Mouse (Mus musculus) liver, embryonic 13.5 days (tissue): ENCODE measurements at regions not wholly inside any gene's neighbourhood (a gene's known extent, or its start where the extent isn't known, plus 50 kb on each side); places are given as distances from the start of the nearest gene placed in this dataset.

Experiments used
- ATAC-seq: fragments of 200-750 bp; cut with Nextera tagmentation; 2 replicates; pipeline ENCODE4 v1.8.0; 2017; ENCODE audit warnings: low read depth, mild to moderate bottlenecking, moderate number of reproducible peaks, moderate library complexity
- DNase-seq: peaks from one replicate; pipeline ENCODE4 v3.0.0; 2022
- H3K27ac ChIP-seq: fragments of 300-500 bp; sonication (generic); 2 replicates; pipeline ENCODE4 v1.5.1; 2015; ENCODE audit warnings: moderate library complexity, mild to moderate bottlenecking, inconsistent platforms
- H3K27me3 ChIP-seq: fragments of 300-500 bp; sonication (generic); 2 replicates; pipeline ENCODE4 v1.6.1; 2015; ENCODE audit warnings: mild to moderate bottlenecking, inconsistent platforms
- H3K36me3 ChIP-seq: fragments of 300-500 bp; sonication (generic); 2 replicates; pipeline ENCODE4 v1.6.1; 2015; ENCODE audit warnings: mild to moderate bottlenecking, inconsistent platforms
- H3K4me1 ChIP-seq: fragments of 300-500 bp; sonication (generic); replicated peaks from 2 replicates; pipeline ENCODE4 v1.6.1; 2015; ENCODE audit warnings: inconsistent platforms
- H3K4me2 ChIP-seq: fragments of 300-500 bp; sonication (generic); 2 replicates; pipeline ENCODE4 v1.6.1; 2015; ENCODE audit warnings: inconsistent platforms, mild to moderate bottlenecking, moderate library complexity
- H3K4me3 ChIP-seq: fragments of 300-500 bp; sonication (generic); replicated peaks from 2 replicates; pipeline ENCODE4 v1.5.1; 2015; ENCODE audit warnings: mild to moderate bottlenecking, inconsistent platforms
- H3K9ac ChIP-seq: fragments of 300-500 bp; sonication (generic); 2 replicates; pipeline ENCODE4 v1.6.1; 2015; ENCODE audit warnings: mild to moderate bottlenecking, inconsistent platforms
- H3K9me3 ChIP-seq: fragments of 300-500 bp; sonication (generic); replicated peaks from 2 replicates; pipeline ENCODE4 v1.6.1; 2016; ENCODE audit warnings: inconsistent platforms
- WGBS: fragments of 180-500 bp; shearing (Covaris S2); methylation state at CpG from one replicate; pipeline ENCODE4 v1.1.7; 2015; ENCODE audit not compliant: insufficient replicate concordance; 5-methylcytosine and 5-hydroxymethylcytosine counted together

- no peak overlapping the region for H3K9ac ChIP-seq
- DNase-seq, result no peak
- H3K4me2 ChIP-seq, result no peak overlapping the region
- no peaks in the 10 kb centered on the region for H3K36me3 ChIP-seq
- H3K27me3 ChIP-seq, result peaks cover 36% of the 10 kb centered on the region
- no peaks in the 10 kb centered on the region for H3K9me3 ChIP-seq
- no peak overlapping the region for H3K4me3 ChIP-seq
- no peak for ATAC-seq
- H3K4me1 ChIP-seq, result peaks cover 8% of the 10 kb centered on the region
- H3K27ac ChIP-seq, result no peak overlapping the region
- 73% methylated on average over 7 of the region's 7 CpGs for WGBS
Measured at GRCm38 (mm10) chr16:29802085-29802484, 223.0 kb downstream of the Opa1 start.

GRCm38 (mm10) chr16:29802603-29803002 lies 223.5 kb downstream of the Opa1 start:
- 56% methylated on average over 6 of the region's 6 CpGs for WGBS
- no peaks in the 10 kb centered on the region for H3K9me3 ChIP-seq
- H3K4me1 ChIP-seq, result peaks cover 8% of the 10 kb centered on the region
- no peaks in the 10 kb centered on the region for H3K36me3 ChIP-seq
- no peak for ATAC-seq
- no peak overlapping the region for H3K9ac ChIP-seq
- no peak for DNase-seq
- peaks cover 34% of the 10 kb centered on the region for H3K27me3 ChIP-seq
- H3K27ac ChIP-seq, result no peak overlapping the region
- no peak overlapping the region for H3K4me3 ChIP-seq
- no peak overlapping the region for H3K4me2 ChIP-seq

GRCm38 (mm10) chr16:29807859-29808258 lies 228.7 kb downstream of the Opa1 start:
- no peak overlapping the region for H3K4me2 ChIP-seq
- H3K4me3 ChIP-seq, result no peak overlapping the region
- no peak overlapping the region for H3K27ac ChIP-seq
- DNase-seq (no peak), ATAC-seq (no peak)
- no peaks in the 10 kb centered on the region for H3K4me1 ChIP-seq
- H3K27me3 ChIP-seq, result peaks cover 45% of the 10 kb centered on the region
- WGBS, result 55% methylated on average over 5 of the region's 5 CpGs
- no peaks in the 10 kb centered on the region for H3K36me3 ChIP-seq
- H3K9me3 ChIP-seq, result no peaks in the 10 kb centered on the region
- no peak overlapping the region for H3K9ac ChIP-seq

- no peak overlapping the region for H3K27ac ChIP-seq
- no peak for ATAC-seq
- peaks cover 9% of the 10 kb centered on the region for H3K4me1 ChIP-seq
- WGBS, result 57% methylated on average over 4 of the region's 4 CpGs
- DNase-seq, result no peak
- H3K4me3 ChIP-seq, result no peak overlapping the region
- no peaks in the 10 kb centered on the region for H3K36me3 ChIP-seq
- H3K27me3 ChIP-seq, result peaks cover 55% of the 10 kb centered on the region
- H3K4me2 ChIP-seq, result no peak overlapping the region
- H3K9ac ChIP-seq, result no peak overlapping the region
- no peaks in the 10 kb centered on the region for H3K9me3 ChIP-seq
Measured at GRCm38 (mm10) chr16:29808851-29809250, 229.7 kb downstream of the Opa1 start.

- Histone ChIP-seq H3K27me3 (peaks cover 79% of the 10 kb centered on the region), H3K9me3 (no peaks in the 10 kb centered on the region), H3K4me3 (peak overlapping the region; percentile 52), H3K36me3 (no peaks in the 10 kb centered on the region), H3K27ac (peak overlapping the region; percentile 29; the same call in 1 of the 2 replicates), H3K9ac (peak overlapping the region; percentile 65), H3K4me2 (peak overlapping the region; percentile 74), H3K4me1 (peaks cover 14% of the 10 kb centered on the region)
- DNase-seq, result peak; percentile 2
- 0 out of 2 replicates have a peak, but pooled peaks have one; percentile 26 for ATAC-seq
- 3% methylated on average over 31 of the region's 31 CpGs for WGBS
Measured at GRCm38 (mm10) chr16:29813411-29814038, 234.4 kb downstream of the Opa1 start.

GRCm38 (mm10) chr16:29814039-29814438 lies 234.9 kb downstream of the Opa1 start:
- peak overlapping the region; percentile 29; the same call in 1 of the 2 replicates for H3K27ac ChIP-seq
- peaks cover 14% of the 10 kb centered on the region for H3K4me1 ChIP-seq
- H3K9ac ChIP-seq, result peak overlapping the region; percentile 65
- no peaks in the 10 kb centered on the region for H3K9me3 ChIP-seq
- 3% methylated on average over 31 of the region's 32 CpGs for WGBS
- H3K27me3 ChIP-seq, result peaks cover 75% of the 10 kb centered on the region
- peak; percentile 61; the same call in 1 of the 2 replicates for ATAC-seq
- no peaks in the 10 kb centered on the region for H3K36me3 ChIP-seq
- peak overlapping the region; percentile 52 for H3K4me3 ChIP-seq
- peak; percentile 34 for DNase-seq
- H3K4me2 ChIP-seq, result peak overlapping the region; percentile 74

- Histone ChIP-seq H3K4me1 (peaks cover 14% of the 10 kb centered on the region), H3K4me3 (no peak overlapping the region), H3K27me3 (peaks cover 72% of the 10 kb centered on the region), H3K9me3 (no peaks in the 10 kb centered on the region), H3K4me2 (0 out of 2 replicates have a peak overlapping the region, but pooled peaks have one; percentile 74), H3K36me3 (no peaks in the 10 kb centered on the region), H3K9ac (no peak overlapping the region), H3K27ac (no peak overlapping the region)
- no peak for ATAC-seq
- no peak for DNase-seq
- WGBS, result 49% methylated on average over 2 of the region's 2 CpGs
Measured at GRCm38 (mm10) chr16:29814655-29815054, 235.5 kb downstream of the Opa1 start.

GRCm38 (mm10) chr16:29815200-29815599 lies 236.1 kb downstream of the Opa1 start:
- peaks cover 67% of the 10 kb centered on the region for H3K27me3 ChIP-seq
- WGBS, result 68% methylated on average over 2 of the region's 2 CpGs
- ATAC-seq (no peak), DNase-seq (no peak)
- H3K4me3 ChIP-seq, result no peak overlapping the region
- H3K36me3 ChIP-seq, result no peaks in the 10 kb centered on the region
- no peak overlapping the region for H3K4me2 ChIP-seq
- H3K9ac ChIP-seq, result no peak overlapping the region
- no peak overlapping the region for H3K27ac ChIP-seq
- no peaks in the 10 kb centered on the region for H3K9me3 ChIP-seq
- H3K4me1 ChIP-seq, result peaks cover 14% of the 10 kb centered on the region

- 64% methylated on average over 10 of the region's 10 CpGs for WGBS
- Histone ChIP-seq H3K36me3 (no peaks in the 10 kb centered on the region), H3K9me3 (no peaks in the 10 kb centered on the region), H3K27ac (no peak overlapping the region), H3K4me3 (no peak overlapping the region), H3K9ac (no peak overlapping the region), H3K4me1 (peaks cover 14% of the 10 kb centered on the region), H3K4me2 (no peak overlapping the region), H3K27me3 (peaks cover 63% of the 10 kb centered on the region)
- no peak for ATAC-seq
- no peak for DNase-seq
Measured at GRCm38 (mm10) chr16:29815632-29816337, 236.7 kb downstream of the Opa1 start.

- ATAC-seq (no peak), DNase-seq (no peak)
- 49% methylated on average over 10 of the region's 10 CpGs for WGBS
- Histone ChIP-seq H3K4me1 (peaks cover 14% of the 10 kb centered on the region), H3K27ac (no peak overlapping the region), H3K4me2 (no peak overlapping the region), H3K4me3 (no peak overlapping the region), H3K9me3 (no peaks in the 10 kb centered on the region), H3K9ac (no peak overlapping the region), H3K36me3 (no peaks in the 10 kb centered on the region), H3K27me3 (peaks cover 56% of the 10 kb centered on the region)
Measured at GRCm38 (mm10) chr16:29816681-29817369, 237.7 kb downstream of the Opa1 start.

GRCm38 (mm10) chr16:29818807-29819440 lies 239.8 kb downstream of the Opa1 start:
- no peak for ATAC-seq
- H3K9me3 ChIP-seq, result no peaks in the 10 kb centered on the region
- WGBS, result 42% methylated on average over 7 of the region's 7 CpGs
- no peak overlapping the region for H3K27ac ChIP-seq
- H3K4me3 ChIP-seq, result no peak overlapping the region
- H3K9ac ChIP-seq, result no peak overlapping the region
- H3K4me1 ChIP-seq, result peaks cover 4% of the 10 kb centered on the region; the same call in 1 of the 2 replicates
- no peak overlapping the region for H3K4me2 ChIP-seq
- H3K36me3 ChIP-seq, result no peaks in the 10 kb centered on the region
- DNase-seq, result no peak
- peaks cover 35% of the 10 kb centered on the region for H3K27me3 ChIP-seq
